ENCODE assay signal across 20 mouse cellular contexts in the genomic region with DNA sequence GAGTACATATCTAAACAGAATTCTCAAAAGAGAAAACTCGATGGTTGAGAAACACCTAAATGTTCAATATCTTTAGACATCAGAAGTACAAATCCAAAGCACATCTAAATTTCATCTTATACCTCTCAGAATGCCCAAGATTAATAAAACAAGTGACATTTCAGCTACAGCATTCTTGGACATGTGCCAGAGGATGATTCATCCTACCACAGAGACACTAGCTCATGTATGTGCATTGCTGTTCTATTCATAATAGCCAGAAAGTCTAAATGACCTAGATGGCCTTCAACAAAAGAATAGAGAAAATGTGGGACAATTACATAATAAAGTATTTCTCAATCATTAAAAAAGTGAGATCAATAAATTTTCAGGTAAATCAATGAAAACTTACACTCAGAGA.
A peak's percentile ranks its signal among the peaks of the same experiment; 100 is the strongest.
DNase-seq lines count a peak whose midpoint lies in the region; ATAC-seq and TF ChIP-seq lines count a peak whose summit lies in the region.
"Had no signal": no experiment of that assay in that cellular context is flagged by ENCODE, and none has a peak within 500 bp of the region (broad histone marks: within the 10 kb centered on the region; RNA-seq: fewer than 3 reads in every experiment).

No protein-coding gene starts in this region.

- H3K27ac ChIP-seq in liver, embryonic 12.5 days = no peak overlapping the region
- no peak overlapping the region for H3K27ac ChIP-seq in intestine, postnatal 0 days (ENCODE audit: low read depth, low read length)
- H3K27ac ChIP-seq: embryonic facial prominence, embryonic 13.5 days; forebrain, embryonic 12.5 days; heart, adult 2 months; hindbrain, embryonic 10.5 days; hindbrain, embryonic 14.5 days; intestine, embryonic 15.5 days had no signal

- H3K36me3 ChIP-seq in liver, embryonic 12.5 days = no peaks in the 10 kb centered on the region
- no peaks in the 10 kb centered on the region for H3K36me3 ChIP-seq in intestine, postnatal 0 days (ENCODE audit: control insufficient read depth, insufficient read depth)
- H3K36me3 ChIP-seq: embryonic facial prominence, embryonic 13.5 days; forebrain, embryonic 12.5 days; hindbrain, embryonic 10.5 days; intestine, embryonic 15.5 days had no signal

- peaks cover 3% of the 10 kb centered on the region; the same call in 1 of the 2 replicates for H3K9me3 ChIP-seq in liver, embryonic 12.5 days (replicated peaks)
- no peaks in the 10 kb centered on the region for H3K9me3 ChIP-seq in intestine, postnatal 0 days (ENCODE audit: control insufficient read depth)
- H3K9me3 ChIP-seq: intestine, embryonic 15.5 days had no signal

- no peaks in the 10 kb centered on the region for H3K27me3 ChIP-seq in liver, embryonic 12.5 days (replicated peaks)
- no peaks in the 10 kb centered on the region for H3K27me3 ChIP-seq in intestine, postnatal 0 days (replicated peaks; ENCODE audit: control insufficient read depth, insufficient read depth, low read length)
- H3K27me3 ChIP-seq: embryonic facial prominence, embryonic 13.5 days; forebrain, embryonic 12.5 days; intestine, embryonic 15.5 days had no signal

- H3K4me2 ChIP-seq in liver, embryonic 12.5 days = no peak overlapping the region
- no peak overlapping the region for H3K4me2 ChIP-seq in intestine, postnatal 0 days (replicated peaks; ENCODE audit: low read depth)
- H3K4me2 ChIP-seq: embryonic facial prominence, embryonic 13.5 days; forebrain, embryonic 12.5 days; heart, embryonic 11.5 days; hindbrain, embryonic 14.5 days; intestine, embryonic 15.5 days had no signal

- ATAC-seq in liver, embryonic 12.5 days = no peak
- ATAC-seq in intestine, postnatal 0 days = no peak
- ATAC-seq: forebrain, postnatal 0 days; intestine, embryonic 15.5 days had no signal

- no peaks in the 10 kb centered on the region for H3K4me1 ChIP-seq in liver, embryonic 12.5 days
- H3K4me1 ChIP-seq in intestine, postnatal 0 days (replicated peaks; ENCODE audit: control insufficient read depth, insufficient read depth, low read length) = no peaks in the 10 kb centered on the region
- H3K4me1 ChIP-seq: embryonic facial prominence, embryonic 13.5 days; forebrain, embryonic 12.5 days; hindbrain, embryonic 10.5 days; intestine, embryonic 15.5 days had no signal

- no peak overlapping the region for H3K4me3 ChIP-seq in liver, embryonic 12.5 days
- H3K4me3 ChIP-seq in intestine, postnatal 0 days (ENCODE audit: low read depth, low read length) = no peak overlapping the region
- H3K4me3 ChIP-seq: embryonic facial prominence, embryonic 13.5 days; forebrain, embryonic 12.5 days; heart, adult 2 months; hindbrain, embryonic 10.5 days; intestine, embryonic 15.5 days had no signal

- H3K9ac ChIP-seq in liver, embryonic 12.5 days = no peak overlapping the region
- no peak overlapping the region for H3K9ac ChIP-seq in intestine, postnatal 0 days (ENCODE audit: low read depth, low read length)
- H3K9ac ChIP-seq: embryonic facial prominence, embryonic 13.5 days; forebrain, embryonic 12.5 days; forebrain, postnatal 0 days; hindbrain, embryonic 14.5 days; intestine, embryonic 15.5 days had no signal

- 63% methylated on average over 1 of the region's 1 CpGs for WGBS in liver, embryonic 12.5 days (ENCODE audit: insufficient replicate concordance)
- 96% methylated on average over 1 of the region's 1 CpGs for whole genome bisulfite sequencing in intestine, postnatal 0 days

- DNase-seq in cerebellum, adult 9-10 months = peak; percentile 2
- no peak for DNase-seq in cerebellum, adult 9-11 months
- peak; percentile 2 to 8 for DNase-seq in right cerebral cortex, adult 2 months (ENCODE audit: low spot score in 2 of 2)
- no peak for DNase-seq in right cerebral cortex, postnatal 4 days
- peak; percentile 70 for DNase-seq in Muller cell, postnatal 12 days (ENCODE audit: inconsistent ontology term)
- peak; percentile 47 for DNase-seq in brain, adult 2 months (ENCODE audit: low read depth, low spot score)
- DNase-seq: cerebellum, adult 11 months; cerebellum, adult 8-10 months; cerebellum, postnatal 36 days; forebrain, postnatal 0 days; gastrocnemius, postnatal 14 days; heart, adult 2 months had no signal

- TF ChIP-seq CTCF in intestine, postnatal 0 days (IDR thresholded peaks at IDR 0.05; ENCODE audit: low read depth) = no peak

Comparison
In these comparisons a context has a peak if more than half of its experiments do, and no peak if none do; other contexts are left out.
1. DNase-seq: peak in cerebellum, adult 9-10 months (single experiment), right cerebral cortex, adult 2 months (2 of 2), Muller cell, postnatal 12 days (single experiment) and brain, adult 2 months (single experiment); none in cerebellum, adult 9-11 months (single experiment) and right cerebral cortex, postnatal 4 days (single experiment).